8 mouse cellular contexts compared by ENCODE assay signal in the genomic region with DNA sequence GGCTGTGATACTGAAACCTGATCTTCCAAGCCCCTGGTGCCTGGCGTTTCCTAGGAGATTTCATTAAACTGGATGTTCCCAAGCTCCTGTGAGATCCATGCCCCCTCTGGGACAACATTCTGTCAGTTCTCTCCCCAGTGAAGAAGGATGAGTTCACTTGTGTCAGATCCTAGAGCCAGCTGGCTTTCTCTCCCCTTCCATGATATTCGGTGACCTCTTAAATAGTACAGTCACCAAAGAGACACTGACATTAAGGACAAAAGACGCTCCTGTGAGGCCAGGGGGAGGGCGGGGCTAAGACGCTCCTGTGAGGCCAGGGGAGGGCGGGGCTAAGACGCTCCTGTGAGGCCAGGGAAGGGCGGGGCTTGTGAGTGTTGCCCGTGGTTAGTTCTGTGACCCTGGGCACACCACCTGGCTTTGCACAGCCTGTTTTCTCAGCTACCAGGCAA. TPM values are rescaled to one million over a fixed set of nuclear protein-coding genes. Genes with fewer than 3 reads are reported as not detected.
DNase-seq lines count a peak whose midpoint lies in the region; ATAC-seq lines count a peak whose summit lies in the region.

No protein-coding gene starts in this region.

- H3K27ac ChIP-seq in hindbrain, embryonic 10.5 days = peak overlapping the region; percentile 85
- H3K27ac ChIP-seq in limb, embryonic 12.5 days = peak overlapping the region; percentile 75
- peak overlapping the region; percentile 52; the same call in 1 of the 2 replicates for H3K27ac ChIP-seq in midbrain, embryonic 14.5 days (replicated peaks; ENCODE audit: low read depth, low read length)

- H3K4me3 ChIP-seq in hindbrain, embryonic 10.5 days = peak overlapping the region; percentile 40
- H3K4me3 ChIP-seq in limb, embryonic 12.5 days (replicated peaks) = peak overlapping the region; percentile 16
- H3K4me3 ChIP-seq in midbrain, embryonic 14.5 days (replicated peaks; ENCODE audit: low read depth, low read length) = peak overlapping the region; percentile 8; the same call in 1 of the 2 replicates

- H3K4me1 ChIP-seq in hindbrain, embryonic 10.5 days (replicated peaks) = peaks cover 78% of the 10 kb centered on the region
- peaks cover 81% of the 10 kb centered on the region for H3K4me1 ChIP-seq in limb, embryonic 12.5 days (replicated peaks)
- H3K4me1 ChIP-seq in midbrain, embryonic 14.5 days (ENCODE audit: control insufficient read depth, insufficient read depth, low read length) = peaks cover 16% of the 10 kb centered on the region

- H3K27me3 ChIP-seq in hindbrain, embryonic 10.5 days (ENCODE audit: insufficient read depth, poor library complexity, severe bottlenecking) = peaks cover 30% of the 10 kb centered on the region
- H3K27me3 ChIP-seq in limb, embryonic 12.5 days = no peaks in the 10 kb centered on the region
- H3K27me3 ChIP-seq in midbrain, embryonic 14.5 days (ENCODE audit: control insufficient read depth, insufficient read depth, low read length) = 0 out of 2 replicates have a peak, but pooled peaks cover 9% of the 10 kb centered on the region

- intact Hi-C loops in left cerebral cortex, postnatal 4 days (cut with DNase I) = no loop called here
- intact Hi-C loops in left cerebral cortex, postnatal 25 days (cut with DNase I) = no loop called here

- WGBS in hindbrain, embryonic 10.5 days = under 1% methylated on average over 9 of the region's 9 CpGs
- WGBS in limb, embryonic 12.5 days = 1% methylated on average over 9 of the region's 9 CpGs
- WGBS in midbrain, embryonic 14.5 days = under 1% methylated on average over 9 of the region's 9 CpGs

- H3K4me2 ChIP-seq in limb, embryonic 12.5 days = peak overlapping the region; percentile 47
- peak overlapping the region; percentile 44 for H3K4me2 ChIP-seq in midbrain, embryonic 14.5 days (ENCODE audit: low read length)

- peak; percentile 47 for DNase-seq in left cerebral cortex, postnatal 4 days
- no peak for DNase-seq in left cerebral cortex, postnatal 25 days (ENCODE audit: low spot score in 2 of 2)
- peak; percentile 95 for DNase-seq in embryo, embryonic 10.5 days (ENCODE audit: low spot score)
- DNase-seq in hindbrain, embryonic 10.5 days (ENCODE audit: low spot score) = peak; percentile 85
- peak; percentile 79 for DNase-seq in midbrain, embryonic 14.5 days
- peak; percentile 56 for DNase-seq in testis, postnatal 14 days (ENCODE audit: low spot score)
- DNase-seq in layer of hippocampus, postnatal 25 days (ENCODE audit: extremely low spot score in 1 of 2, low spot score in 1 of 2) = no peak

- no peaks in the 10 kb centered on the region for H3K9me3 ChIP-seq in hindbrain, embryonic 10.5 days
- no peaks in the 10 kb centered on the region for H3K9me3 ChIP-seq in limb, embryonic 12.5 days
- no peaks in the 10 kb centered on the region for H3K9me3 ChIP-seq in midbrain, embryonic 14.5 days (ENCODE audit: control insufficient read depth, low read length)

- ATAC-seq in limb, embryonic 12.5 days (ENCODE audit: insufficient number of reproducible peaks, insufficient read depth, low FRiP score, low TSS enrichment, low read depth) = no peak
- ATAC-seq in midbrain, embryonic 14.5 days (ENCODE audit: low FRiP score, low TSS enrichment) = peak; percentile 66; the same call in 1 of the 2 replicates

- H3K36me3 ChIP-seq in hindbrain, embryonic 10.5 days = no peaks in the 10 kb centered on the region
- no peaks in the 10 kb centered on the region for H3K36me3 ChIP-seq in limb, embryonic 12.5 days
- H3K36me3 ChIP-seq in midbrain, embryonic 14.5 days (ENCODE audit: control insufficient read depth, insufficient read depth, low read length) = no peaks in the 10 kb centered on the region

- H3K9ac ChIP-seq in limb, embryonic 12.5 days (replicated peaks) = no peak overlapping the region; the same call in 1 of the 2 replicates
- H3K9ac ChIP-seq in midbrain, embryonic 14.5 days (replicated peaks; ENCODE audit: low read length) = no peak overlapping the region

RNA-seq across cellular contexts. Expression of a gene that starts 31.7 kb away (rescaled TPM):
- not detected for total RNA-seq in left cerebral cortex, postnatal 4 days (2021)
- total RNA-seq in left cerebral cortex, postnatal 25 days (2021) = under 1 TPM in 1 of 2 experiments, not detected in 1; 0.53 TPM
- polyA plus RNA-seq in hindbrain, embryonic 10.5 days (2016; fragmentation: Nextera tagmentation; extraction: Ambion mirVana) = 0.14 and 0.22 TPM in 2 replicates
- 0.44 and 0.49 TPM in 2 replicates for polyA plus RNA-seq in limb, embryonic 12.5 days (2016; fragmentation: Nextera tagmentation; extraction: Ambion mirVana)
- polyA plus RNA-seq in midbrain, embryonic 14.5 days (2014; fragmentation: Nextera tagmentation; extraction: Ambion mirVana) = not detected in 2 replicates
- total RNA-seq in layer of hippocampus, postnatal 25 days (2021) = 1 to 10 TPM in 1 of 2 experiments, under 1 TPM in 1; 0.39 to 1.2 TPM

Comparison
In these comparisons a context has a peak if more than half of its experiments do, and no peak if none do; other contexts are left out.
1. DNase-seq: peak in left cerebral cortex, postnatal 4 days (single experiment), embryo, embryonic 10.5 days (single experiment), hindbrain, embryonic 10.5 days (single experiment), midbrain, embryonic 14.5 days (single experiment) and testis, postnatal 14 days (single experiment); none in left cerebral cortex, postnatal 25 days (0 of 2) and layer of hippocampus, postnatal 25 days (0 of 2).
2. Peak in every context shown above with its lines, with median percentiles within 50 percentile points of each other: H3K27ac ChIP-seq and H3K4me3 ChIP-seq.